Mouse (Mus musculus): ENCODE results near the gene Ephb3.
"Not testable (repeated sequence)": the region's sequence is repeated elsewhere in the genome, so short reads cannot be mapped to it uniquely, and the experiment has no call there.

DNA sequence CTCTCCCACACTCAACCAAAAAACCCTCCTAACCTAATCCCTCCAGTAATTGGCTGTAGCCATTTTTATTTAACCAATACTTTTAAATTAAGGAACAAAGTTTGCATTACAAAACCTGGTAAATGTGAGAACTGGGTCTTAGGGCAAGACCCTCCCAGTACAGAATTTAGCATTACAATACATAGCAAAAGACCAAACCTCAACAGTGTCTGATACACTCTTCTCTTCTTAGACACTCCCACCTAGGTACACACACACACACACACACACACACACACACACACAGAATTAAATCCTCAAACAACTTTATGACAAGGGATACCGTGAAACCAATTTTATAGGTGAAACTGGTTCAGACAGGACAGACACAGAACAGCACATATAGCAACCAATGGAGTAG, 45.3 kb upstream of the Ephb3 start:
- TF ChIP-seq CTCF, EP300 (IDR thresholded peaks at IDR 0.05; ENCODE audit: low read depth): not testable (repeated sequence)

Measured in liver, postnatal 0 days (tissue).